Mouse (Mus musculus): ENCODE data around the gene Tnr.

- no peak for TF ChIP-seq CTCF (IDR thresholded peaks at IDR 0.05; ENCODE audit: control insufficient read depth, insufficient read depth, low read length)
- TF ChIP-seq POLR2A (IDR thresholded peaks at IDR 0.05; ENCODE audit: borderline replicate concordance, control insufficient read depth, low read depth, low read length), result no peak
Measured at GRCm38 (mm10) chr1:159681252-159681651, 157.7 kb downstream of the Tnr start.
